Mouse (Mus musculus) A20 (cell line): ENCODE data around the gene Slc8a2.

ENCODE experiments used
- DNase-seq: peaks from one replicate; pipeline ENCODE4 v3.0.0-alpha.2; 2011; ENCODE audit warnings: low read depth, low spot score

Gene Slc8a2

DNA sequence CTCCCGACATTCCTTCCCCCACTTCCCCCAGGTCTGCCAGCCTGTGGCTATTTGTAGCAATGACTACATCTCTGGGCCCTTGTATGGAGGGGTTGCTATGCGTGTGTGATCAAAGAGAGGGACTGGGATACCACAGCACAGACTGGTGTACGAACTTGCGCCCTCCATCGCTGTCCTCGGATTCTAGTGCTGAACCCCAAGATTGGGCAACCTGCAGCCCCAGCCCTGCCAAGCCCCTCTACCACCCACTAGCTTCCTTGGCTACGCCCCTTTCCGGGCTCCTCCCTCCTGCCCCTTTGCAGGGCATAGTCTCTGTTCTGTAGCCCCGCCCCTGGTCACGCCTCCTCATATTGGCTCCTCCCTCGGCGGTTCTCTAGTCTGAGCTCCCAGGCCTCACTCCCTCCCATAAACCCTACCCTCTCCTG lies at the start of gene Slc8a2:
Slc8a2 (plus strand) TSS at position 406 of the 425 bp plus-strand sequence.
- DNase-seq: peak; percentile 69

DNA sequence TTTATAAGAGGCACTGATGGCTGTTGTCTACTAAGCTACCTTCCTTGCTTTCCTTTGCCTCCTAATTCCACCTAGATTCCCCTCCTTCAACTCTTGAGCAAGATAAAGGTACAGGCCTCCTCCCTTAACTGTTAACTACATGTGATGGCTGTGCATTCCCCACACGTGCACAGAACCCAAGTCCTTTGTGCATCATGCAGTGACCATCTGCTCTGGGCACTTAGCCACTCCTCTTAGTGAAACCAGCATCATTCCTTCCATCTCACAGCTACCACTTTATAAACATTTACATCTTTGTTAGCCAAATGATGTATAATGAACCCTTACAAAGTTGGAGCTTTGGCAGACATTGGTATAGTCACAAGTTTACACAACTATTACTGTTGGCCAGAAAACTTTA lies 49.7 kb upstream of the Slc8a2 start:
- DNase-seq: no peak

DNA sequence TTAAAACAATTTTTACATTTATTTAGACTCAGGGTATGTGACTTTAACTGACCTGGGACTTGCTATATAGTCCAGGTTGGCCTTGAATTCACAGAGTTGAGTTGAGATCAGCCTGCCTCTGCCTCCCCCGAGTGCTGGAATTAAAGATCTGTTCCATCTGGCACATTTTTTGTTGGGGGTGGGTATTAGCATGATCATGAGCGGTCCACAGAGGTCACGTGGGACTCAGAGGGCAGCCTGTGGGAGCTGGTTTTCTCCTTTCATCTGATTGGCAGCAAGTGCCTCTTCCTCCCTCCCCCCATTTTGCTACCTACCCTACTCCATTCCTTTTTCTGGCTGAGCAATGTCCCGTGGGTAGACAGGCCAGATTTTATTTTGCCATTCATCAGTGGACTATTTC lies 49.0 kb upstream of the Slc8a2 start:
- no peak for DNase-seq

DNA sequence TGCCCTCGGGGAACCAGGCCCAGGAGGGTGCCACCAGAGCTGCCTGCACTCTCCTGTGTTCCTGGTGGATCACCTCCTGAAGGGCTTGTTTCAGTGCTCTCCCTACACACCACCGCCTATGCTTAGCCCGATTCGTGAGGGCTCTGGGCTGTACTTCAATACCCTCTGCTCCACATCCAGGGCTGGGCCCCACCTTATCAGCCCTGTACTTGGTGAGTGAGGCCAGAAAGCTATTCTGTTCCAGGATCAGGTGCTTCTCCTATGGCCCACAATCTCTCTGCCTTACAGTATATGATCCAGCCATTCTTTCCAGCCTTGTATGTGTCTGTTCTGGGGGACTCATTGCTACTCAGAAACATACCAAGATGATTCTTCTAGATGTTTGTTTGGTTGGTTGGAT lies 46.3 kb upstream of the Slc8a2 start:
- no peak for DNase-seq

DNA sequence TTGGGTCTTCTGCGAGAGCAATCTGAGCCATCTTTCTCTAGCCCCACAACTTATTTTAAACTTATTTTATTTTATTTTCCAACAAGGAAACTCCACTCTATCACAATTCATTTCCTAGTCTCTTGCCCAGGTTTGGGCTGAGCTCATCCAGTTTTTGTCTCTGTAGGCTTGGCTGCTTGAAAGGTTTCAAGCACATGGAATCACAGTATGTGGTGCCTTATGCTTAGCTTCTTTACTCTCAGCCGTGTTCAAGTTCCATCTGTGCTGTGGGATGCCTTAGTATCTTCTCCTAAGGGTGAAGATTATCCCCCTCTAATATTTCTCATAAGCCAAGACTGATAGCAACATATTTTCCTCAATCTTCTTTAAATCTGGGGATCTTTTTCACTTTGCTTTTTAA lies 42.0 kb upstream of the Slc8a2 start:
- no peak for DNase-seq

DNA sequence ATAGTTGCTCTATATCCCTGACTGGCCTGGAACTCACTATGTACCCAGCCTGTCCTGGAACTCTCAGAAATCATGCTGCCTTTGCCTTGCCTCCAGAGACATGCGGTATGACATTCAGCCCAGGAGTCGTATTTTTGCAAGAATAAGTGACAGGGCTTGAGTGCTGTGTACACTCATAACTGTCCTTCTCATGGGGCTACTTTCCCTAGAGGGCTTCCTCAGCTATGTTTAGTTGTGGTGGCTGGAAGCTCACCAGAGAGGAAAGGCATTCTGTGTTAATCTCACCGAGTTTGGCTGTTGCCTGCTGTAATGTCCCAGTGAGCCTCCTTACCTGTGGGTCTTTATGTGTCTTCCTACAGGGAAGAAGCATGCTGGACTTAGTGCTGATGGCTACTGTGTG lies 35.0 kb upstream of the Slc8a2 start:
- no peak for DNase-seq

DNA sequence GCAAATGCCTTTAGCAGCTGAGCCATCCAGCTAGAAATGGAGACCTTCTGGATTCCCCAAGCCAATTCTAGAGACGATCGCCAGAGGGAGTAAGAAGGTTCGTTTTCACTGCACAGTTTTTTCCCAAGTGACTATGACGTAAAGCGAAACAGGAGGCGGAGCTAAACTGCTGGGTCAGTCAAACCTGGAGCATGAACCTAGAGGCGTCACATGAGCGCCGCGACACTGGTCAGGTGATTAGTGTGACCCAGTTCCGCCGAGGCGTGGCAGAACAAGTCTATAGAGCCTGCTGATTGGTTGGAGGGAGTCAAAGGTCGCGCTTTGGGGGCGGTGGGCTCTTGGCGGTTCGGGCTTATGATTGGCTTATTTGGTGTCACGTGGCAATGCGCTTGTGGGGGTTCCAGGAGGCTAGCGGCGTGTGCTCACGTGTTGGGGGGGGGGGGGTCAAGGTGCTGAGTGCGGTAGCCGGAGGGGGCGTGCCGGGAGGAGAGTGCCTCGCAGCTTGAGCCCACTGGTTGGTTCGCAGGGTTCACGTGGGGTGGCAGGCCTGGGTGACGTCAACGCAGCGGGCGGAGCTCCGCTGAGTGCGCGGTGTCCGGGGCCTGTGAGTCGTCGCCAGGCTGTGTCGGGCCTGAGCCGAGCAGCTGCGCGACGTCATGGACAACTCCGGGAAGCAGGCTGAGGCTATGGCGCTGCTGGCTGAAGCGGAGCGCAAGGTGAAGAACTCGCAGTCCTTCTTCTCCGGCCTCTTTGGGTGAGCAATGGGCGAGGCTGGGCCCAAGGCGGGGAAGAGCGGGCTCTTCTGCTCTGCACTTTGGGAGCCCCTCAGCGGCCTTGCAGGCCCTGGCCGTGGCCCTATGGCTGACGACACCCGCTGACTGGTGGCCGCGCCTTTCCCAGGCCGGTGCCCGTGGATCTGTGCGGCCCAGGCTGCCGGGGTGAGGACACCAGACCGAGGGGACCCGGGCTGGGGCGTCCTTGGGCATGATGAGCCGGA lies 31.3 kb upstream of the Slc8a2 start, which contains the start of gene Napa:
Napa (plus strand) TSS at position 438 of the 997 bp plus-strand sequence.
- peak; percentile 100 for DNase-seq

DNA sequence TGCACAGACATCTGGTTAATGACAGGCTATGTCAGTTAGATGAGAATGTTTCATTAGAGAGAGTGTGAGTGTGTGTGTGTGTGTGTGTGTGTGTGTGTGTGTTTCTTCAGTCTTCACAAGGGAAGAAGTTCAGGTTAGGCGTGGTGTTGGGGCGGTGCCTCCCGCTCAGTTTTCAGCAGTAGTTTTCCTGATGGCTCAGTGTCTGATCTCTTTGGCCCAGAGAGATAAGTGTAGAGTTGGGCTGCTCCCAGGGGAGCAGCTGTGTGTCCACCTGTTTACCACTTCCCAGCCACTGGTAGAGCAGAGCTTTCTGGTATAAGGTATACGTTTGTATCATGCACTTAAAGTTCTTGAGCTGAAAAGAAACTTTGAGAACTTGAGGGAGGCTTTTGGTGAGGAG lies 29.7 kb upstream of the Slc8a2 start:
- DNase-seq: no peak

DNA sequence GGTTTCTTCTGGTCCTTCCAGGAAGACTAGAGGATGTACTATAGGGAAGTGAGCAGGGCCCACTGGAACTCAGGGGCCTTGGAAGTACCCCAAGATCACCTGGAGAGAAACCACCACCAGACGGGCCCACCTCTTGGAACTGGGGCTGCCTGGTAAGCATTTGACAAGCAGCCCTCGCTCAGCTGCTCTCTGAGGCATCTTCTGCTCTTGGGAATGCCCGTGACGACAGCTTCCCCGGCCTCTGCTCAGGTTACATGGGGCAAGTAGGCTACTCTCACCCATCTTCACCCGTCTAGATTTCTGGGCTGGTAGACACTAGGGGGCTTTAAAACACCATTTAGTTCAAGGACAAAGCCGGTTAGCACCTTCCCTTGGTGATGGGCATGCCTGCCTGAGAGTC lies 28.5 kb upstream of the Slc8a2 start:
- no peak for DNase-seq

DNA sequence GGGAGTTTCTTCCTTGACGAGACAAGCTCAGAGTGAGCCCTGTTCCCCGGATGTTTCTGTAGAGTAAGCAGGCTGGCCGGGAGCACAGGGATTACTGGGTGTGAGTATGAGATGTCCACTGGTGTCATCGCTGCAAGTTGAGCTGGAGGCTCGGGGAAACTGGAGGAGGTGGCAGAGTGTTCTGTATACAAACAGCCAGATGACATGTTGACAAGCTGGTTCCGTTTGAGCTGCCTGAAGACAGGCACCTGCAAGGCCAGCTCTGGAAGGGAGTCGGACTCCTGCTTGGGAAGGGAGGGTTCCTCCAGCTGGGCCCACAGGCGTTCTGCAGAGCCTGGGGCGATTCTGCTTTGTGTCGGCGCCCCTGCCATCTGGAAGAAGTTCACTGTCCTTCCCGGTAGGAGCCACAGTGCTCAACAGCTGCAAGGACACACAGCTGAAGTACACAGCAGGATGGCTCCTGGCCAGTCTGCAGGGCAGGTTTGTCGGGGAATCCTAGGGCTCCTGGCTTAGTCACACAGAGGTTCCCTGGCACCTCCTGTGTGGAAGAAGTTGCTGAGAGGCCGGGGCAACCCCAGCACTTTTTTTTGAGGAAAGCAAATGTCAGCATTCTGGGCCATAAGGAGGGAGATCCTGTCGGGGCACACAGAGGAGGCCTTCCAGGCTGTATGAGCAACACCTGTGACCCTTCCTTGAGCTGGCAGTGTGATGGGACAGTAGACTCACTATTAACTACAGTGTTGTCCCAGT lies 27.7 kb upstream of the Slc8a2 start:
- DNase-seq: no peak

DNA sequence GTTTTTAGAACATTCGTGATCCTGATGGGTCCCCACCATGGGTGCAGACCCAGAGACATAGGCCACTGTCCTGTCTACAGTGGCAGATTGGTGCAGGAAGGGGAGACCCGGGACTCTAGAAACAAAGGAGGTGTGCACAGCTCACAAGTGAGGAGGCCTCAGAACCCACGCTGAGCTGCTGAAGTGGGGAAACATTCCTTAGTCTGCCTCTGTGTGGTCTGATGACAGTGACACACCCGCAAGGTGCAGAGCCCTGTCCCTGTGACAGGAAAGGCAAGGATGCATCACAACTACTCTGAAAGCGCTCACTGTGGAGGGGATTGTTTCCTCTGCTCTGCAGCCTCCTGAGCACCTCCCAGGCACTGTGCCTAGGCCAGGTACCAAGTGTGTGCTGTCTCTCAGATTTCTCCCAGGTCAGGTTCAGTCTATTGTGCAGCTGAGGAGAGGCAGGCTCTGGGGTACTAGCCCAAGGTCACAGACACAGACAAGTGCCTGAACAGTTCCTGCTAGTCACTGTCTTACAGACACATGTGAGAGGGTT lies 26.9 kb upstream of the Slc8a2 start:
- DNase-seq: no peak

DNA sequence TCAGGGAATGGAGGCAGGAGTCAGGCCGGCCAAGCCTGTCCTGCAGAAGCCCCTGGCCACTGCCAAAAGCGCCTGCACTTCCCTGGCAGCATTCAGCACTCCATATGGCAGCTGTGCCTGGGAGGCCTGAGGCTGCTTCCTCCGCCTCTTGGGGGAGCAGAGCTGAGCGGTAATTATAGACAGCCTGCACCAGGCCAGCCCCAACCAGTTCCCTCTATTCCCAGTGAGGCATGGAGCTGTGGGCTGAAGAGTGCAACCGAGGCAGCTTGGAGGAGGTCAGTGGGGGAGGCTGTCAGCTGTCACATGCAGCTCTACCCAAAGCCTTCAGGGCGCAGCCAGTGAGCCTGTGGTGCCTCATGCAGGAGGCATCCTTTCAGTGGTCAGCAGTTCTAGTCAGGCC lies 25.9 kb upstream of the Slc8a2 start:
- DNase-seq: no peak

DNA sequence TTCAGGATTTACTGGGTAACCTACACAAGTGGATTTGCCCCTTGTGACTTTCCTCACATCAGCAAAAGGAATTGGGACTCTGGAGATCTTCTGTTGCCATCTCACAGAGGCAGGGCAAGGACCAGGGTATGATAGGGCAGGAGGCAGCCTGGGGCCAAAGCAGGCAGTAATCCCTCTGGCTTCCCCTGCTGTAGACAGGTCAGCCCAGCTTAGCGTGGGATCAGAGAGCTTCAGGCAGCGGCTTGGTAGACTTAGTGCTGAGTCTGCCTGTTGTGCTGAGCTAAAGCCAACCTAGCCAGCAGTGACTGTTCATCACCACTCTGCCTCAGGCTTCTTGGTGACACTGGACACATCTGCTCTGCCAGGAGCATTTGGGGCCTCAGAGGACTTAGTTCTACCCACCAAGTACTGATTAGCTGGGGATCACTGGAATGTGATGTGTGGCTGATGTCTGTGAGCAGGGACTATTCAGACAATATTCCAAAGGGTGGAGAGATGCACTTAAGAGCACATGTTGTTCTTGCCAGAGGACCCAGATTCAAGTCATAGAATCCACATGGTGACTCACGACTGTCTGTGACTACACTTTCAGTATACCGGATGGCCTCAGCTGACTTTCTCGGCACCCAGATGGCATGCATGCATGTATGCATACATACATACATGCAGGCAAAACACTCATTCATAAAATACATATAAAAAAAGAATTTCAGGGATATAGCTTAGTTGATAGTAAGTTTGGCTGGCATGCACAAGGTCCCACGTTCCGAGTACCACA lies 24.8 kb upstream of the Slc8a2 start:
- no peak for DNase-seq

DNA sequence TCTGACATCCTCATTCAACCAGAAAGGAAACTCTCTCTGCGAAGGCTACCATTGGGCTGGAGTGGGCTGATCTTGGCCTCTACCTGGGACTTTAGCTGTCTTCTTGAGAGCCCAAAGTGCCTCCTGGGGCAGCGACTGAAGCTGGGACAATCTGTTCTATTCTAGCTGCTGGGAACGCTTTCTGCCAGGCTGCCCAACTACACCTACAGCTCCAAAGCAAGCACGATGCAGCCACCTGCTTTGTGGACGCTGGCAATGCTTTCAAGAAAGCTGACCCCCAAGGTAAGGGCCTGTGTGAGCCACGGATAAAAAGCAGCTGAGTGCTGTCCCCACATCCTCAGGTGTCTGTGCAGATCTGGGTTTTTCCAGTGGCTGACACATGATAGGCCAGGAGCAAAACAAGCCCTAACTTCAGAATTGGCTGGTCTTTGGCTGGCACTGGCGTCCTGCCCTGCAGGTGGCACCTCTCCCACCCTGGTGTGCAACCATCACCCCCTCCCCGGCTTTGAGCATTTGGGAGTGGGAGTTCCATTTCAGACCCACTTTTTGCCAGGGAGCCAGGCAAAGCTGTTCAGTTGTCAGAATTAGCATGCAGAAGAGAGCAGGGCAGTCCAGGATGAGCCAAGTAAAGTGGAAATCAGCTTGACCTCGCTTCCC lies 20.6 kb upstream of the Slc8a2 start:
- no peak for DNase-seq

DNA sequence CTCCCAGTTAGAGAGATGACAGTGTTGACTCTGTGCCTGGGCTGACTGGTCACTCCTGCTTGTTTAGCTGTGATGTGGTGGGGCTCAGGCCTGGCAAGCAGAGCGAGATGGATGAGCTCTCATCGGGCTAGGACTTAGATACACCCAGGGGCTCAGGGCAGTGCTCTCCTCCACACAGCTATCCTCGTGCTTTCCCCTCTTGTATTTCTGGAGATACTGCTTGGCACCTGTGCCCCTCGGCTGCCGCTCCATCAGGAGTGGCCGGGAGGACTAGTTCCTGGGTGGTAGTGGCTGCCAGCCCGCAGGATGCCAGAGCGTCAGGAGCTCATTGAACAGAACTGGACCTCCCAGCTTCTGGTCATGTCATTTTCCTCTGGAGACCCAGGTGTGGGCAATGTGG lies 19.5 kb upstream of the Slc8a2 start:
- no peak for DNase-seq

DNA sequence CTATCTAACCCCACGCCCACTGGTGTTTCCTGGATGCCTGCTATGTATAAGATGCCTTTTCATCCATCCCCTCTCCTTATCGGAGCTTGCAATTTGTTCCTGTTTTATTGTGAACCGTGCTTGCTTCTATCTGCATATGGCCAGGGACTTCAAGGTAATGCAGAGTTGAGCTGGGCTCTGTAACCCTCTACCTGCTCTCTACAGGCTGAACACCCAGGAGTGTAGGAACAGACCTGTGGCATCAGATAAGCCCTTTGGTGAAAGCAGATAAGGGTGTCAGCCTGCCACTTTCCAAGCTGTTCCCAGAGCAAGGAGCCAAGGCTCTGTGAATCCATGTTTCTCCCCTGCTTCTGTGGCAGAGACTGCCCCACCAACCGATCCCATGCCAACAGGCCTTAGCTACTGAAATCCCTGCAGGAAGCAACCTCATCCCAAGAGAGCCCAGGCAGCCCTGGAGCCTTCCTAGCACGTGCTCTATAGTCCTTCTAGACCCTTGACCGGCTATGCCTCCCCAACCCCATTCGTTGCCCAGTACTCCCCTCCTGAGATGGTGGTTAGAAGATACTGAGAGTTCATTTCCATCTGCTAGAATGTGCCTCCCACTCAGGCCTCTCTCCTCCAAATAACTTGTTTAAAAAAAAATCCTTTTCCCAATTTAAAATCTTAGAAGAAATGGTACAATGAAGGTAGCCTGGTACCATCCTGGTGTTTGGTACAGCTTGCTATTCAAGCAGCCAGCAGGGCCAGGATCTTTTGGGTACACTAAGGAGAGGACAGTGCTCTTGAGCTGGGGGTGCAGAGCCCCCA lies 18.1 kb upstream of the Slc8a2 start:
- DNase-seq: no peak

DNA sequence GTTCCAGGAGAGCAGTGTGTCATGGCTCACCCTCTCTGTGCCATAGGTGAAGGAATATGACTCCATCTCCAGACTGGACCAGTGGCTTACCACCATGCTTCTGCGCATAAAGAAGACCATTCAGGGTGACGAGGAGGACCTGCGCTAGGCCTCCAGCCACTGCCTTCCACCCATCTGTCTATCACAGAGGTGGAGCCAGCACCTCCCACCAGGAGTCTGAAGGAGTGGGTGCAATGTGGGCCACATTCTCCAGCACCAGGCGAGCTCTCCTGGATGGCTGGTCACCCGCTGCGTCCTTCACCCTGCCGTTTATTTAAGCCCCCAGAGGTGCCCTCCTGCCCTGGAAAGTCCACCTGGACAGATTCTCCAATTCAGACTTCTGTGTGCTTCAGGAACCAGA lies 13.2 kb upstream of the Slc8a2 start:
- no peak for DNase-seq

DNA sequence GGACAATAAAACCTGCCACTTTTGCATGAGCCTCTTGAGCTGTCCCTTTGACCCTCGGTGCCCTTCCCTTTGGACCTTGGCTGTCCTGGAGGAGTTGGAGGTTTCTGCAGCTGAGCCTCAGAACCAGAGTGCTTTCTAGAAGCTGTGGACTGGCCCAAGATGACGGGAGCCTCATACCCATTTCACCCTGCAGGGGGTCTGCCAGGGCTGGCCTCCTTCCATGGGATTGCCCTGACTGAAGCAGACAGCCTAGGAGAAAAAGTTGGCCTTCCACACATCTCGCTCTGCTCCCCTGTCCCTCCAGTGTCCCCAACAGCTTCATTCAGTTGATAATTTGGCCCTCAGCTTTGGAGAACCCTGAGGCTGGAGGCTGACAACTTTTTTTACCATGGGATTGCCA lies 12.5 kb upstream of the Slc8a2 start:
- no peak for DNase-seq

DNA sequence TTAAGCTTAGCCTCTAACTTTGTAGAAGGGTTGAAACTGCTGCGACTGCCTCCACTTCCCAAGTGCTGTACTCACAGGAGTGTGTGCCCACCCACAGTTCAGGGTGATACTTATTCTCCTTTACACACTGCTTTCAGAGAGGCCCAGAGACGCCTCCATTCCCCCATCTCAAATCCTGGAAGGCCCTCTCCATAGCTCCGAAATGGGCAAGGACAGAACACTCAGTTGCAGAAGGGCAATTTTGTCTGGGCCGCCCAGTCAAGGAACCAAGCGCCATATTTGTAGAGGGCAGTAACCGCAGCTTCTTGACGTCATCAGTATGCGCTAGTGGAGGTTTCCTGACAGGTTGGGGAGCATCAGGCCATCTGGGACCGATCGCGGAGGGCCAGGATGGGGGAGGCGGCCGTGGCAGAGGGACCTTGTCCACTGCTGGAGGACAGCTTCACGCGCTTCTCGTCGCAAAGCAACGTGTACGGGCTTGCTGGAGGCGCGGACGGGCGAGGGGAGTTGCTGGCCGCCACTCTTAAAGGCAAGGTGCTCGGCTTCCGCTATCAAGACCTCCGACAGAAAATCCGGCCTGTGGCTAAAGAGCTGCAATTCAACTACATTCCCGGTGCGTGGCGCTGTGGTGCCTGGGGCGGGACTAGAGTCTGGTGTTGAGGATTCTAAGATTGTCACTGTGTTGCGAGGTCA lies 9.9 kb upstream of the Slc8a2 start, which contains the start of gene Kptn:
Kptn (plus strand) TSS at position 327 of the 693 bp plus-strand sequence.
- peak; percentile 96 for DNase-seq

DNA sequence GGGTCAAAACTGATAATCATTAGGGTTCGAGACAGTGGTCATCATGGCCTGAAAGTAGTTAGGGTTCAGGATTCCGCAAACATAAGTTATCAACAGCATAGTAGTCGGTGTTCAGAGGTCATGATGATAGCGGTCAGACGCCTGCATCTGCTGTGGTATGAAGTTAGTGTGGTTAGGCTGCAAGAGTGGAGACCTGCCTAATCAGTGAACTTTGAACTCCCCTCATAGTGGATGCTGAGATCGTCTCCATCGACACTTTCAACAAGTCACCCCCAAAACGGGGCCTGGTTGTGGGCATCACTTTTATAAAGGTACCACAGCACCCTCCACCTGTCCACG lies 9.4 kb upstream of the Slc8a2 start:
- DNase-seq: no peak
